Mouse (Mus musculus): ENCODE results near the gene H2al1f.

DNA sequence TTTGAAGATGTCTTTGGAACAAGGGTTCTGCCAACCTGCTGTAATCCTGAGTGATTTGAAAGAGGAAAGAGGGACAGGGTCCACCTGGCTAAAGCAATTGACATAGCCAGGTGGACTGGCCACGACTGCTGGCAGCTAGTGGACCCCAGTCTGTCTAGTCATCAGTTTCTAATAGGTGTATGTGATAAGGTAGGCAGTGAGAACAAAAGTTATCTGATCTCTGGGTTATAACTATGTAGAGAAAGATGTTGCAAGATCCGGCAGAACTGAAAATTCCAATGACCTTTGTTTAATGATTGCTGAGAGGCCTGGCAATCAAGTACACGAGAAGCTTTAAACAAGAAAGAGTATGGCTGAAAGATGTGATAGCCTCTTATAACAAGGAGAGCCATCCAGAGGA, 41.8 kb upstream of the H2al1f start:
- no peak for TF ChIP-seq CTCF (IDR thresholded peaks at IDR 0.05; ENCODE audit: low read depth)
- no peak for TF ChIP-seq EP300 (optimal IDR thresholded peaks at IDR 0.05)

Measured in stomach, postnatal 0 days (tissue).